ENCODE assay signal across 8 mouse cellular contexts in the genomic region with DNA sequence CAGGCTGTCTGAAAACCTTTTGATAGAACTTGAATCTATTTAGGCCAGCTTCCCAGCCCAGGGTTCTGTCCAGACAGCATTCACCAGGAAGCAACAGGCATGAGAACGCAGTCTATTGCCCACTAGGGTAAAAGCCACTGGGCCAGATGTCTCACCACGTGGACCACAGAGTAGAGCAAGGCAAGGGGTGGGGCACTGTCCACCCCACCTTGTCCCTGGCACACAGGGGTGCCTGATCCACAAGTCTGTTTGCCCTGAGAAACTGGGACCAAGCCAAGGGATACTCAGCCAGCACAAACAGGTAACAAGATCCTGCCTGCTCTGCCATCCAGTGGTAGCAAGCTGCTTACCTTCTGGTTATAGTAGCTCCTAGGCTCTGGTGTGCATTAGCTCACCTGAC.
DNase-seq lines count a peak whose midpoint lies in the region; ATAC-seq and TF ChIP-seq lines count a peak whose summit lies in the region.

No protein-coding gene starts in this region.

- WGBS in lung, postnatal 0 days: 48% methylated on average over 2 of the region's 2 CpGs
- WGBS in forebrain, embryonic 16.5 days: 73% methylated on average over 2 of the region's 2 CpGs

- no peak overlapping the region for H3K4me2 ChIP-seq in lung, postnatal 0 days (replicated peaks; ENCODE audit: low read depth, low read length)
- H3K4me2 ChIP-seq in forebrain, embryonic 16.5 days (ENCODE audit: low read length): no peak overlapping the region

- peak; percentile 68 for TF ChIP-seq CTCF in lung, postnatal 0 days (IDR thresholded peaks at IDR 0.05)

- H3K9ac ChIP-seq in lung, postnatal 0 days (replicated peaks; ENCODE audit: low read depth): no peak overlapping the region
- no peak overlapping the region for H3K9ac ChIP-seq in forebrain, embryonic 16.5 days (replicated peaks; ENCODE audit: low read depth, low read length)

- H3K27ac ChIP-seq in lung, postnatal 0 days (ENCODE audit: low read length): no peak overlapping the region
- H3K27ac ChIP-seq in forebrain, embryonic 16.5 days (ENCODE audit: low read length): no peak overlapping the region

- 0 out of 2 replicates have a peak, but pooled peaks cover 3% of the 10 kb centered on the region for H3K9me3 ChIP-seq in lung, postnatal 0 days (ENCODE audit: low read length)
- H3K9me3 ChIP-seq in forebrain, embryonic 16.5 days (ENCODE audit: control insufficient read depth, low read length): no peaks in the 10 kb centered on the region

- H3K4me1 ChIP-seq in lung, postnatal 0 days (ENCODE audit: insufficient read depth, low read depth, low read length): no peaks in the 10 kb centered on the region
- no peaks in the 10 kb centered on the region for H3K4me1 ChIP-seq in forebrain, embryonic 16.5 days (replicated peaks; ENCODE audit: control insufficient read depth, insufficient read depth, low read length)

- no peak for DNase-seq in cerebellum, adult 11-12 months
- DNase-seq in adrenal gland, postnatal 25 days: peak; percentile 26
- DNase-seq in heart, postnatal 25 days (ENCODE audit: low spot score): peak; percentile 57
- peak; percentile 83 for DNase-seq in lung, postnatal 0 days (ENCODE audit: low spot score)
- no peak for DNase-seq in embryo, embryonic 11 days

- H3K27me3 ChIP-seq in lung, postnatal 0 days (replicated peaks; ENCODE audit: insufficient read depth, low read length): no peaks in the 10 kb centered on the region
- H3K27me3 ChIP-seq in forebrain, embryonic 16.5 days (replicated peaks; ENCODE audit: control insufficient read depth, insufficient read depth, low read length): no peaks in the 10 kb centered on the region

- H3K36me3 ChIP-seq in lung, postnatal 0 days (ENCODE audit: insufficient read depth, low read length): no peaks in the 10 kb centered on the region
- H3K36me3 ChIP-seq in forebrain, embryonic 16.5 days (ENCODE audit: control insufficient read depth, insufficient read depth): no peaks in the 10 kb centered on the region

- no peak overlapping the region for H3K4me3 ChIP-seq in lung, postnatal 0 days (ENCODE audit: low read depth, low read length)
- no peak overlapping the region for H3K4me3 ChIP-seq in forebrain, embryonic 16.5 days (replicated peaks; ENCODE audit: low read length)

- no peak for TF ChIP-seq EP300 in lung, postnatal 0 days (IDR thresholded peaks at IDR 0.05)

- intact Hi-C loops in heart, postnatal 25 days (cut with DNase I): loop anchor here (2.0 to 5.0 kb wide), 2 partner anchors 41 to 133 kb away; no protein-coding TSS in a partner anchor

- ATAC-seq in cerebellum, adult (ENCODE audit: insufficient number of reproducible peaks, low FRiP score, low TSS enrichment): 0 out of 2 replicates have a peak, but pooled peaks have one; percentile 31
- peak; percentile 95 for ATAC-seq in lung, postnatal 0 days
- no peak for ATAC-seq in megakaryocyte, adult 5-6 weeks (ENCODE audit: poor library complexity, severe bottlenecking)
- no peak for ATAC-seq in forebrain, embryonic 16.5 days

Comparison
In these comparisons a context has a peak if more than half of its experiments do, and no peak if none do; other contexts are left out.
1. ATAC-seq: peak in cerebellum, adult (single experiment) and lung, postnatal 0 days (single experiment); none in megakaryocyte, adult 5-6 weeks (single experiment) and forebrain, embryonic 16.5 days (single experiment).
2. DNase-seq: peak in adrenal gland, postnatal 25 days (single experiment), heart, postnatal 25 days (single experiment) and lung, postnatal 0 days (single experiment); none in cerebellum, adult 11-12 months (single experiment) and embryo, embryonic 11 days (single experiment).